Mouse (Mus musculus): ENCODE data around the gene C87977.
"Not testable (repeated sequence)": the region's sequence is repeated elsewhere in the genome, so short reads cannot be mapped to it uniquely, and the experiment has no call there.

C87977 gene

DNA sequence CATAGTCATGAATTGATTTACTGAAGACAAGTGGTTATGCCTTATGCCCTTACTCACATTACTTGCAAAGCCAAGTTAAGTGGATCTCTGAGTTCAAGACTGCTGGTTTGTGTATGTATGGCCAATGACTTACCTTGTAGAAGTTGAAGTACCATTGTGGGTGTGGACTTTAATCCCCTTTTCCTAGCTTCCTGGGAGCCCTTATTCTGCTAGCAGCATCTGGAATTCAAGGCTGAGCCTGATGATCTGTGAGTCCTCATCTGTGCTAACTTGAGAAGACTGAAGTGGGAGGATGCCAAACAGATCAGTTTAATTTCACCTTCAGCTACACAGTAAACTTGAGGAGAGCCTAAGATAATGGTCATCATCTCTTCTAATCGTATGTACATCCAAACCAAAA lies at the start of gene C87977:
Gene C87977, minus strand, starts transcription at position 101 of the 400 bp plus-strand sequence.
- POLR2A ChIA-PET, CTCF ChIA-PET: not testable (repeated sequence)

GRCm38 (mm10) chr4:144254768-144255167 lies 41.6 kb upstream of the C87977 start:
- CTCF ChIA-PET: interaction anchor here in 3 of 4 experiments (0.6 to 1.3 kb wide), 6 partner anchors 26 to 904 kb away, joined by 3 to 9 read pairs (median 5); no protein-coding TSS in a partner anchor
- POLR2A ChIA-PET: not testable (repeated sequence)

DNA sequence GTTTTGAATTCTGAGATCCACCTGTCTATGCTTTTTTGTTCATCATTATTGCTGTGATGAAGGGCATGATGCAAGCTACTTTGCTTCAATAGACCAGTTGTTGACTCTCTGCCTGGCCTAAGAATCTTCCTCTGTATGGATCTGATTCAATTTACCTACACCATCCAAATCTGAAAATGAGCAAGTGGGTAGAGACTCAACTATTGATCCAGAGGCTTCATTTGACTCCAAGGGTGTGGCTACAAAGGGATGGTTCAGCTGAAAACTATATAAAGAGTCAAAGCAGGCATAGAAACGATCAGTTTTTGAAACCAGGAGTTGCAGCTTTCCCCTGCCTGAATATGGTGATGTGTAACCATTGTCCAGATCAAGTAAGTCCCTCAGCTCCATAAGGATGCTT lies 22.7 kb downstream of the C87977 start, which contains the start of gene Oog2:
Gene Oog2, plus strand, starts transcription at position 301 of the 400 bp plus-strand sequence.
- ChIA-PET POLR2A (no interaction called here), CTCF (no interaction called here)

DNA sequence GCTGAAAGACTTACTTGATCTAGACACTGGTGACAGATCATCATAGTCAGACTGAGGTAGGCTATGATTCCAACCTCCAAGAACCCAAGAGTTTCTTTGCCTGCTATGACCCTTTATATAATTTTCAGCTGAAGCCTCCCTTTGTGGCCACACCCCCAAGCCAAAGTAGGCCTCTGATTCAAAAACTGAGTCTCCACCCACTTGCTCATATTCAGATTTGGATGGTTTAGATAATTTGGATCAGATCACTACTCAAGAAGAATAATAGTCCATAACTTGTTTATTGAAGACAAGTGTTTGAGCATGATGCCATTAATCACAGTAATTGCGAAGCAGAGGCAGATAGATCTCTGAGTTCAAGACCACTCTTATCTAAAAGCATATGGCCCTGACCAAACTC lies 50.6 kb downstream of the C87977 start, which contains the start of gene Oog3:
Gene Oog3, minus strand, starts transcription at position 101 of the 400 bp plus-strand sequence.
- CTCF ChIA-PET: no interaction called here
- POLR2A ChIA-PET: no interaction called here

All from embryonic stem cell, embryonic (primary cell).